Mouse (Mus musculus) spleen, postnatal 14 days (tissue): ENCODE measurements around the gene Apom.
A peak's percentile ranks its signal among the peaks of the same experiment; 100 is the strongest.

Experiments
- DNase-seq, 2 experiments: peaks; one replicate each; pipeline ENCODE4 v3.0.0; 2021 to 2022; ENCODE audit warnings: low spot score in 2 of 2

The Apom gene

DNA sequence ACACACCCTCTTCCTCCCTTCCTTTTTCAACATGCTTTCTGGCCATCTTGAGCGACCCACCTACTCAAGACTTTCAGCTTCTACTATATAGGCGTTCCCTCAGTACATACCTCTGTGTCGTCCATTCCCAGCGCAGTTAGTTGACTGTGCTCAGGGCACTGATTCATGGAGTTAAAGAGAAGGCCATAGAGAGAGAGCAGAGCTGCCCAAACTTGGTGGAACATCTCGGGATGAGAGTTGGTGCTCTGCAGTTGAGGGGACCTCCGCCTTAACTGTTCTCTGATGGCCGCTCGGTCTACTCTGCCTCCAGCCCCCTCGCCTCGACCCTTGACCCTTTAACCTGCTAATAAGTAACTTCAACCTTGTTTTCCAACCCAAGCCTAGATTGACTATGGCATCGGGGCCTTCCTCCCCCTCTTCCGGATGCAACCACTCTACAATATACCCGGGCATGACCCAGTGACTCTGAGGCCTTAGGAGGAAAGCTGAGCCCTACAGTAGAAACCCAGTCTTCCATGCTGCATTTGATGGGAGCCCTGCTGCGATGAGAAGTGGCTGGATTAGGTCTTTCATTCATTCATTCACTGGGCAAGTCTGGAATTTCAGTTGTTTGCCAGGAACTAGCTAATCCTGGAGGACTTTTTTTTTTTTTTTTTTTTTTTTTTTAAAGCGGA is at the start of gene Apom:
TSS of gene Apom (minus strand) at position 551 of the 674 bp plus-strand sequence.
- no peak for DNase-seq

DNA sequence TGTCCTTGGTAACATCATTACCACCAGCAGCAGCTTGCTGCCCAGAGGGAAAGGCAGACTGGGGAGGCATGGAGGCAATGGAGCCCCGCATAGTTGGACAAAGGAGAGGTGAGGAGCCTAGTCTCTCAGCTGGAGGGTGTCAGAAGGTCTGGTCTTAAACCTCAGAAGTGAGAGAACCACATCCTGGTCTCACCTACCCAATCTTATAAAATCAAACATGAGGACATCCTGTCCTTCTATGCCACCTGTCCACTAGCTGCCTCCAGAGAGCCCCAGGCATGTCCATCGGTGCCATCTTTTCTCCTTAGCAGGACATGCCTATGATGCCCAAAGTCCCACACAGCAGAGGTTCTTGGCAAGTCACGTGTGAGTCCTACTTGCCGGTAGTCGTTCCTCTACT is 48.2 kb upstream of the Apom start:
- DNase-seq: no peak

DNA sequence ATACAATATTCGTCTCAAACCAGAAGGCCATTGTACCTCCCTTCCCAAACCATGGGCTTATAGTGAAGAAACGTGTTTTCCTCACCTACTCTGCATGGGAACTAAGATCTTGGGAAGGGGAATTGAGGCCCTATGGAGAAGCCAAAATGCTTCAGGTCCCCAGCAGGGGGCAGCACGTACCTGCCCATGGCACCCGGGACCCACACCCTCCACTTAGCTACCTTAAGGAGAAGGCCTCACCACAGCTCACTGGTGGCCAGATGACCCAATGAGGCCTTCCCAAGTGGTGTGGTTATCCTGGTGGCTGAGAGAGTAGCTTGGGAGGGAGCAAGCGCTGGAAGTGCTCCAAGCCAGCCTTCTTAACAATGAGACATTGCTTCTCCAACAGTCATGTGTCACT is 46.7 kb upstream of the Apom start:
- DNase-seq: peak in 1 of 2 experiments; percentile 72

DNA sequence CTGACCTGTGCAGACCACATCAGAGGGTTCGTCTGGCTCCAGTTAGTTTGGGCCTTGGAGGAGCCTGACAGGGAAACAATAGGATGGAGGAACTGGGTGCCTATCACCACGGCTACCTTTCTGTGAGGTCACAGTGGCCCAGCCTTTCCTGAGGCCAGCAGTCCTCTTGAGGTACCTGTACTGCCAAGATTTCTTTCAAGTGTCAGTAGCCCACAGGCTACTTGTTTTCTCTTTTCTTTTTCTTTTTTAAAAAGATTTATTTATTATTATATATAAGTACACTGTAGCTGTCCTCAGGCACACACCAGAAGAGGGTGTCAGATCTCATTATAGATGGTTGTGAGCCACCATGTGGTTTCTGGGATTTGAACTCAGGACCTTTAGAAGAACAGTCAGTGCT is 44.1 kb upstream of the Apom start, which contains the start of gene Aif1:
TSS of gene Aif1 (minus strand) at position 101 of the 400 bp plus-strand sequence.
- DNase-seq: no peak

DNA sequence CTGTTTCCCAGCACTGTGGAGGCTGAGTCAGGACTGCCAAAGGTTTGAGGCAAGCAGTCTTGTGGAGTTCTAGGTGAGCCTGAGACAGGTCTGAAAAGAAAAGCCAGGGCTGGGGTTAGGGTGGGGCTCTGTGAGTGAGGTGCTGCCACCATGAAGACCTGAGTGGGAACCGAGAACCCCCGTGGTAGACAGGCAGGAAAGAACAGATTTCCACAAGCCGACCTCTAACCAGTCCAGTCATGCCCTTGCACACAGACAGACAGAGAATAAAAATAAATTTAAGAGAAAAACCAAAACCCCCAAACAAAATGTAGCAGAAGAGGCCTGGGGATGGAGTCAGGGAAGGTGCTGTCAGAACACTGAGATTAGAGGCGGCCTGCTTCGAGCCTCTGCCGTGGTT is 43.5 kb upstream of the Apom start:
- DNase-seq: no peak

DNA sequence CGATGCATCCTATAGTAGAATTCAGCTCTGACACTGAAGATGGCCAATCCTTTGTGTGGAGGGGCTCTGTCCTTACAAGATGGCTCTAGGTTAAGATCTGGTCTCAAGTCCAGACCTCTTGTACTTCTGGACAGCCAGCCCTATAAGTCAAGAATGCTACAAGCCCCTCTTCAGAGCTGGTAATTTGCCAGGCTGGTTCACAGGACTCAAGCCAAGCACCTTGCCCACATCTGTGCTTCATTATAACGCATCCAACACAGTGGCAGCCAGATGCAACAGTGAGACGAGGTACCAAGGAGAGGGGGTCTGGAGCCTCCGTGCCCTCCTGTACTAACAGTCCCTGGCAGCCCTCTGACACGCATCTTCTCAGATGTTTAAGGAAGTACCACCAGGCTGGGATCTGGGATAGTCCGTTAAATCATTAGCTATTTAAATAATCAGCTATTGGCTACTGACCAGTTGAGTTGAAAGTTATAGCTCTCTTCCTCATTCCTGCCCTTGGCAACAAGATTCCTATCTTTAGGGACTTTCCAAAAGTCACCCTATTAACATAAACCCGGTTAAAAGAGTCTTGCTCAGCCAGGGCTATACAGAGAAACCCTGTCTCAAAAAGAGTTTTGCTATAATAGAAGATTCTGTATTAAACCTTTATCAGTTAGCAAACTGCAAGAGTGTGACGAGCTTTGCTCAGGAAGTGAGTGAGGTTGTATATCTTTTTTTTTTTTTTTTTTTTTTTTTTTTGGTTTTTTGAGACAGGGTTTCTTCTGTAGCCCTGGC is 42.5 kb upstream of the Apom start:
- no peak for DNase-seq

DNA sequence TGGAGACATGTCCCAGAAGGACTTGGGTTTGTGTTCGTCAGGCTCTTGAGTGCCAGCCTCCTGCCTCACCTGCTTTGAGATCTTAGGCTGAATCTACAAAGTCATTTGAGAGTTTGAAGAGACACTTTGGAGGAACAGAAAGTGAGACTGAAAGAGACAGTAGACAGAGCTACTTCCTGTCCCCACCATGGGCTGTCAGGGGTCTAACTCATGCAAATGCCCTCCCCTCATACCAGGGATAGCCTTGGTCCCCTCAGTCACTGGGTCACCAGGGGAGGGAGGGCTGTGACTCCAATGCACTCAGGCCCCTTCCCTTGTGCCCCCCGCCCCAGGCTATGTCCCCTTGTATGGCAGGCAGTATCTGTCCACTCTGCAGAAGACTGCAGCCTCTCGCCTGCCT is 41.5 kb upstream of the Apom start:
- DNase-seq: no peak

DNA sequence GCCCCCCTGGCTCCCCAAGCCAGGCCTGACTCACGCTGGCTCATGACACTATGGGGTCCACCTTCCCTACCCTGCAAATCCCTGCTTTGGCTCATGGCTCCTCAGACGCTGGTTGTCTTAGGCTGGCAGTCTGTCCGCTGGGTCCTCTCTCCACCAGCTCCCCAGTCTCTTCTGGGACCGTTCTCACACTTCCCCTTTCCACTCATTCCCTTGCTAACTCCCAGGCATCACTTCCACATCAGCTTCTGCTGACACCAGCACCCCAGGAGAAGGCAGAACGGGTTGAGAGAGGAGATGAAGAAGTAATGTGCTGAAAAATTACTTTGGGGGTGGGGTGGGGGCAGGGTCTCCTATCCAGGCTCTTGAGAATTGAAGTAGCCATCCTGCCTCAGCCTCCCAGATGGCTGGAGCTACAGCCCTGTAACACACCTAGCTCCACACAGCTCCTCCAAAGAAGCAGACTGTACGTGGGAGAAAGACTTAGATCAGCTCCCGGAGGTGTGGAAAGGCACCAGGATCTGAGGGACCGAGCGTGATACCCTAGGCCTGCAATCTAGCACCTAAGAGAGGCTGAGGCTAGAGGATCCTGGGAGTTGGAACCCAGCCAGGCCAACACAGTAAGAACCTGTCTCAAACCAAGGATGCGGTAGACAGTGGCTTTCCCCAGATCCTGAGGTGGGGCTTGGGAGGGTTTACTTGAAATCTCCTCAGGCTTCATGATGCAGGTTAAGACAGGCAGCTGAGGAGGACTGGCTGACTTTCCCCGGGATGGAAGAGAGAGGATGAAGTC is 40.8 kb upstream of the Apom start:
- no peak for DNase-seq

DNA sequence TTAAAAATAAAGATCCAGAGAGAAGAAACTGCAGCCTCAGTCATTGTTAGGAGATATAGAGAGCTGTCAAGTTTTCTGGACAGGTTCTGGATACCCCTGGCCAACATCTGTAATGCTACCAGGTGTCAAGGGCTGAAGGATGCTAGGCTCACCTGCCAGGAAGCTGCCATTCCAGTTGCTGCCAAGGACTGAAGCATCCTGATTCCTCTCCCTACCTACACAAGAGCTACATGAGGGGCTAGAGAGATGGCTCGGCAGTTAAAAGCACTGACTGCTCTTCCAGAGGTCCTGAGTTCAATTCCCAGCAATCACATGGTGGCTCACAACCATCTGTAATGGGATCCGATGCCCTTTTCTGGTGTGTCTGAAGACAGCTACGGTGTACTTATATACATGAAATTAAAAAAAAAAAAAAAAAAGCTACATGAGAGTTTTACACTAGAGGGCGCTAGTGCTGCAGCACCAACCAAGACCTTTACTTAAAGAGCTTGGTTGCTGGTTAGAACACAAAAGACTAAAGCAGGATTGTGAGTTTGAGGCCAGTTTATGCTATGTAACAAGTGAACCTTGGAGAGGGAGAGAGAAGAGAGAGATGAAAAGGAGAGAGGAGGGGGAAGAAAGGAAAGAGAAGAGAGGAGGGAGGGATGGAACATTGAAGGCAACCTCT is 36.8 kb upstream of the Apom start:
- DNase-seq: no peak

DNA sequence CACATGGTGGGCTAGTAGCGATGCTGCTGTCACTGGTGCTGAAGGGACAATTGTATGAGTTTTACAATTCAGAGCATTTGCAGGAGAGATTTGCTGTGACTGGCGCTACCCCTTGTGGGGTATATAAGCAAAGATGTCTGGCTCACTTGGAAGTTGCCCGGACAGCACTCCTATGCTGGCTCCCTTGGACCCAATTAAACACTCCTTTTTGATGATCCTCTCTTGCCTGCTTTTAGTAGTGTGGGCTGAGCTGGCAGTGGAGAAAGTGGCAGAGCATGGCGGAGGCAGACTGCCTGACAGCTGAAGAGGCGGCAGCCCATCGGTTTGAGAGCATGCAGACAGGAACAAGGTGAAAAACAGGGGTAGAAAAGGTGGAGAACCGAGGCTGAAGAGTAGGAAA is 35.9 kb upstream of the Apom start:
- DNase-seq: no peak

DNA sequence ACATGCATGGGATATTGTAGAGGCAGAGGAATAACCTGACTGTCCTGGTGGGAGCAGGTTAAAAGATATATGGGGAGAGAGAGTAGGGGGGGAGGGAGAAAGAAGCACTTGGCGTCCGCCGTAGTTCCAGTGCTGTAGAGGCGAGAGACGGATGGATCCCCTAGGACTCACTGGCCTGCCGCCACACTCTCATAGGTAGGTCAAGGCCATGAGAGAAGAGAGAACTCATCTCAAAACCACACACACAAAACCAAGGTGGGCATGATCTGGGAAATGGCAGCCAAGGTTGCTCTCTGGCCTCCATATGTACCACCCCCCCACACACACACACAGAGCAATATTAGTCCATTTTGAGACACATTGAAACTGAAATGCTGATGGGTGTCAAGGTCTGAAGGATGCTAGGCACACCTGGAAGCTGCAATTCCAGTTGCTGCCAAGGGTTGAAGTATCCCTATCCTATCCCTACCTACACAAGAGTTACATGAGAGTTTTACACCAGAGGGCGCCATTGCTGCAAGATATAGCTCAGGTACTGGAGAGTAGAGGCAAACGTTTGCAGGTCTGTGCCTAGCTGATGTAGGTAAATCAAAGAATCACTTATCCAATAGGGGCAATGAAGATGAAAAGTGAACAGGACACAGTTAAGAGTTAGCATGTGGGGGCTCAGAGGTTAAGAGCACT is 34.6 kb upstream of the Apom start:
- peak in 1 of 2 experiments; percentile 65 for DNase-seq

DNA sequence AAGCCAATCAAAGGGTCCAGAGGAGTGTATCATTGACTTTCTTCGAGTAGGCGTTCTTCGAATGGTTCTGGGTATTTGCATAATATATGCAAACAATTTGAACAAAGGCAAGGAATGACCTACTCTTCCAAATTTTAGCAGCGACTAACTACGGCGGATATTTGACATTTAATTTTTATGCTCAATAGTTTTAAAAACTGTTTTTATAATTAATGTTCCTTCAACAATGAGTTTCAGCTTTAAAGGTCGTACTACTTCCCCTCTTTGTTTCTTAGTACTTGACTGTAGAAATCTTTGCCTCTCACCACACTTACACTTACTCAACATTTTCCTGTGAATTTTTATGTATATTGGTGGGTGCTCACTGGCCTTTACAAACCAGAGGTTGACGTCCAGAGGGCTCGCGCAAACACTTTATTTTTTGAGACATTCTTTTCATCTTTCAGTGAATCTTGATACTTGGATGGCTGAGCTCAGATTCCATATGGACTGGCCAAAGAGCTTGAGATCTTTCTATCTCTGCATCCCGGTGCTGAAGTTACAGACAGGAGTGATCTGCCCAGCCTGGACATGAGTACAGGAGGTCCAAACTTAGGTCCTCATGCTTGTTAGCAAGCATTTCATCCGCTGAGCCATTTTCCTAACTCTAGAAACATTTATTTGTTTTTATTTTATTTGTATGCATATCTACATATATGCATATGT is 33.8 kb upstream of the Apom start:
- no peak for DNase-seq

DNA sequence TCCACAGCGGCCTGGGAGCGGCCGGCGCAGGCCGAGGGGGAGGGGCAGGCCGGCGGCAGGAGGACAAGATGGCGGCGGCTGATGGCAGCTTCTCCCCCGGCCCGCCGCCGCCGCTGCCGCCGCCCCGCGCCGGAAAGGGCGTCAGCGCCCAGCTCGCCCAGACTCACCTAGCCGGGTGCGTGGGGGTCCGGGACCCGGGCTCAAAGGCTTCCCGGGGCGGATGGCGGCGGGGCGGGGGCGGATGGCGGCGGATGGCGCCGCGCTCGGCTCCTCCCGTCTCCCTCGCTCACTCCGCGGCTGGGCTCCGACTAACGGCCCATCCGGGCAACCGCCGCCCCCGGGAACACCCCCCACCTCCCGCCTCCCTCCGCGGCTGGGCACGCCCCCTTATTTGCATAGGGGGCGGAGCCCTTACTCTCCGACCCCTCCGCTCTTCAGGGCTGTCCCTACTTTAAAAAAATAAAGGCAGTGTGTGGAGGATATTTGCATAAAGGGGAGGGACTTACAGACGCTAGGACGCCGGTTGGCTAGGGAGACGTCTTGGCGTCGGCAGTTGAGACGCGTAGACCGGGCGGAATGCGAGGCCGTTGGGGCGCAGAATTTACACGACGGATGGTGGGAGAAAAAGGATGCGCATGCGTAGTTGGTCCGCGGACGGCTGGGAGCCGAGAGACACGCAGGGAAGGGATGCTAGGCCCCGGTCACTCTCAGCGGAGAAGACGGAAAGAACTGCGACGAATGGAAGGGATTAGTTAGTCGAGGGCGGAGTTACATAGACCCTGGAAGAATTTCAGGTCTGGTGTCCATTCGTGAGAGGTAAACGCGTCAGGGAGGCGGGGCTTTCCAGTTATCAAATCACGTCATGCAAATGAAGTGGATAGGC is 33.0 kb upstream of the Apom start, which contains the start of gene Prrc2a:
TSS of gene Prrc2a (minus strand) at position 330 of the 883 bp plus-strand sequence.
- peak; percentile 89 to 91 for DNase-seq

DNA sequence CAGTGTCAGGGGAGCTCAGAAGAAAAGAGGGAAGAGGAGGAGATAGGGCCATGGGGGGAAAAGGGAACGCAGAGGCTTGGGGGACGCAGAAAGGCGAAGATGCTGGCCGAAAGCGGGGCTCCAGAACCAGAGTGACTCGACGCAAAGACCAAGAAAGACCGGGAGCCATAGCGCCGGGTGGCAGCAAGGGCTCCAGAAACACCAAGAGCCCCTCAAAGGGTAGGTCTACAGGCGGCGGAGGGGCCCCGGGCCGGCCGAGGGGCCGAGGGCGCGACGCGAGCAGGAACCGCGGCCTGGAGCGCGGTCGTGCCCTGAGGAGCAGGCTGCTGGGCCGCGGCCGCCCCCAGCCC is 32.3 kb upstream of the Apom start:
- DNase-seq: no peak

DNA sequence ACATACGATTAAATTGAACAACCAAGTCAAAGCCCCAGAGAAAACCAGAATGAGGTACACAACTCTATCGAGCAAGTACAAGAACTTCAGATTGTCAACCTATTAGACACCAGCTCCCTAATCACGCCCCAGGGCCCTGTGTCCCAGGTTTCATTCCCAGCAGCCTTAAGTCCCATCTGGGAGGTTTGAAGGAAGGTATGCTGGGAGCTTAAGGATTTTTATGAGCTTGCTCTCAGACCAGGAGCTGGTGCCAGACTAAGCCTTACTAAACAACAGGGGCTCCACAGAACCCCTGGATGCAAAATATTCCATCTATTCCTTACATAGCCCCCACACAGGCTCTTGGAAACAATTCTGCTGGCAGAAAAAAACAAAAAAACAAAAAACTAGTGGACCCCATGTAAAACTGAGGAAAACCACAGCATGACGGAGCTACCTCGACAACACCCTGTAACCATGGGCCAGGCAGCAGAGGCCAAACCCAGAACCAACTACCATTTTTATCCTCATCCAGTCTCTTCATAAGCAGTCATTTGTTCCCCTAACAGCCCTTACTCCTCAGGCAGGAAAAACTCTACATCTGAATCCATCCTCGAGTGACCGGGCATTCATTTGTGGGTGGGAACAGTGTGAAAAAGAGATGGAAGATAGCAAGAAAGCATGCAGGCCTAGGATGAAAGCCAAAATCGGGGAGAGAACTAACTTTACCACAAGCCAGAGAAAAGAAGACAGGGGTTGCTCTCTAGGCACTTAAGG is 31.7 kb upstream of the Apom start:
- DNase-seq: no peak

DNA sequence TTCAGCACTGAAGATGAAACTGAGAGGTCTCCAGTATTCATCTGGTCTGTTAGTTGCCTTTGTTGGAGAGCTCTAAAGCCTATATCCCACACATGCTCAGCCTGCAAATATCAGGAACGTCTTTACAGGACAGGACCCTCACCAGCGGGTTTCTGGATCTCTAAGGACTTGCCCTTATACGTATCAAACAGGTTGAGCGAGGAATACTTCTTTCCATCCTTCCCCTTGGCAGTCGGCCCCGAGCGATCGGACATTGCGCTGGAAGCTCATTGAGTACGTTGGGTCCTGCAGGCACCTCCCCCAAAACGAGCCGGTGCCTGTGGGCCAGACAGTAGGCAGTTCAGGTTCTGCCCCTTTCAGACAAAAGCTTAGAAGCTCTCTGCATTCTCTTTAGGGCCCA is 30.9 kb upstream of the Apom start:
- DNase-seq: no peak

DNA sequence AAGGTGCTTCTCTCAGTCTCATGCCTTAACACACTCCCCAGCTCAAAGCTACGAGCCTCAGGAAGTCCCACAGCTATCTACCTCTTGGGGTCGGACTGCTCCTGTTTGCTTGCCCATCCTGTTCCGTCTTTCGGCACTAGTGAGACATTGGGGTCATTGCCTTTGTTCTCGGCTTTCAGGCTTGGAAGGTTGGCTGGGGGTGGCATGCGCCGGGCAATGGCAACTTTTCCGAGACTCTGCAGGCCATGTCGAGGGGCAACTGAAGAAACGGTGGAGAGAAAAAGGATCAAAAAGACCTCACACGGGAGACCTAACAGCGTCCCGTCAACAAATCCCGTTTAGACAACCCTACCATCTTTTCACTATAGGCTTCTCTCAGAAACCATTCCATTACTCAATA is 30.3 kb upstream of the Apom start:
- DNase-seq: no peak

DNA sequence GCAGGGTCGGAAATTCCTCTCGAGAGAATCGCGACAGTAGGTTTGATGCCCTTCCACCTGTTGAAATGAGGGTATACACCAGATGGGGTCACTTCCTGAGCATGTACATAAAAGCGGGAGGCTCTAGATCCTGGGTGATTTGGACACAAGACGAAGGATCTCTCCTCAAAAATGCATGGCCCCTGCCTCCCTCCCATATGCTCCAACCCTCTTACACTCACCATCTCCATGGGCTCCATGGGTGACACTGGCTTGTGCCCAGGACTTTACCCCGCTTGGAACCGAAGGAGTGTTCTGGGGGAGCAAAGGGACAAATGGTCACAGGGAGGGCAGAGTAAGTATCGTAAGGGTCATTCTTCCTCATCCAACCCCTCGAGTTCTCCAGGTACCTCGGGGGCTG is 29.6 kb upstream of the Apom start:
- DNase-seq: no peak

DNA sequence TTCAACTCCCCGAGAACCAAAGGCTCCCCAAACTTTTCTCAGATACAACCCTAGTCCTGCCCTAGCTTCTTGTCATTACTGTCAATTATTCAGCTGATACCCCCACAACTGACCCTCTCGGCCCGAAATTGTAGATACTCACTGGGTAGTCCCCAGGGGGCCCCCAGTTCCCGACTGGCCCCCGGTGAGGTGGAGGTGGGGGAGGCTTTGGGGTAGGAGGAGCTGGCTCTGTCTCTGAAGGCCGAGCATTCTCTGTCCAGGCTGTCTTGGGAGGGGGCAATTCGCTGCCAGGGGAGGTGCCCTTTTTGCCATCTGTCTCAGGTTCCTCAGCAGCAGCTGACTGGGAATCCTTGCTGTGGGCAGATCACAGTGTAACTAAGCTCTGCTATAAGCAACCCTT is 27.8 kb upstream of the Apom start:
- no peak for DNase-seq
